Mouse (Mus musculus) kidney, adult 18-20 months (tissue): ENCODE results near the gene Swap70.

Experiments used
- DNase-seq: peaks from one replicate; pipeline ENCODE4 v3.0.0; 2021

Swap70 gene

DNA sequence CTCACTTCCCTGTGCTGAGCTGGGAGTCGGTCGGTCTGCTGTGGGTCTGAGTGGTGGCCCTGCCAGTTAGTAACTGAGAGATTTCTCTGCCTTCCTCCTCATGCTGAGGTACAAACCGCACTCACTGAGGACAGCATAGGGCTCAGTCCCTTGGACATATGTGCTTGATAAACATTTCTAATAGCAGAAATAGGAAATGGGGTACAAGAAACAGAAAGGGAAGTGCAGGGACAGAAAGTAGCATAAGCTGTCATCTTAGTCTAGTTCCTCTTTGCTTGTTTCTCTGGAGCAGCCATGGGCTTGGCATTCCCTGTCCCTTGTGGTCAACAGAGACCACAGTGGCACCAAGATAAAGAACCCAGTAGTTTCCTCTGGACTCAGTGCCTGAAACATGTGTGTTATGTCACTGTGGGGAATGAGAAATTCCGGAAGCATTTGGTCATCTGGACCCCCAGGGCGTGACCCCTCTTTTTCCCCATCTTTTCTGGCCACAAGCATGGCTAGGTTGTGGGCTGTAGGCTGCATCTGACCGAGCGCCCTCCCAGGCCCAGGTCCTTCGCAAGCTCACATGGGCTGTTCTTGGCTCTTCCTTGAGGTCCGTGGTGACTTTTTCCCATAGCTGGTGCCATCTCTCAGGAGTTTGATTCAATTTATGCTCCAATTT, 92.0 kb downstream of the Swap70 start:
- no peak for DNase-seq

DNA sequence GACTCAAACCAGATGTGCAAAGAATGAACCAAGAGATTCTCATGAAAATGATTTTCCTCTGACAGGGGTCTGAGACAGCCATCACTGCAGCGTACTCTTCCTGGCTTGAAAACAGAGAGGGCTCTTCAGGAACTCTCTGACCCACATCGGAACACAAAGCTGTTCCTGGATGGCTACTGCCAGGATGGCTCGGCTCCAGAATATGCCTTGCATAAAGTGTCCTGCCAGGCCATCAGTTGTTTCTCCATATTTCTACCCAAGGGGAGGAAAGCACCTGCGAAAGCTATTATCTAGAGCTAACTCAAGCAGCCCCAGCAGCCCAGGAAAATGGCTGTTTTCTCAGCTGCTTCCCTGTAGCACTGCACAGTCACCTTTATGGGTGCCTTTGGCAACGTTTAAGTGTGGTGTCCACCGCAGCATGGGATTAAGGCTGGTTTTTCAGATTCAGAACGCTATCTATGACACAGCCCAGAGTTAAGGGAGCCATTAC, 92.9 kb downstream of the Swap70 start:
- DNase-seq = no peak

DNA sequence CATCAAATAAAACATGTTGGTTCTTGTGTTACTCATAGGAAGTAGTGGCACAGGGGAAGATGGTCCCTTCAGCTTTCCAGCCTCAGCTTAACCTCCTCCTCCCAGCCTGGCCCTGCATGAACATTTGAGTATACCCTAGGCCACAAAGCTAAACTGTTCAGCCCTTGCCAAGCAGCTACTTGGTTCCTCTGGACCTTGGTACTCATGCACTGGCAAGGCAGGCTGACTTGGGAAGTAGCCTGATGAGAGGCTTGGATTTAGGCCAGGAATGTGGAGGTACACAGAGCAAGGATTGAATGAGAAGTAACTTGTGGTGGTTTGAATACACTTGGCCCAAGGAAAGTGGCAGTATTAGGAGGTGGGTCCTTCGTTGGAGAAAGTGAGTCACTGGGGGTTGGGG, 93.8 kb downstream of the Swap70 start:
- no peak for DNase-seq

DNA sequence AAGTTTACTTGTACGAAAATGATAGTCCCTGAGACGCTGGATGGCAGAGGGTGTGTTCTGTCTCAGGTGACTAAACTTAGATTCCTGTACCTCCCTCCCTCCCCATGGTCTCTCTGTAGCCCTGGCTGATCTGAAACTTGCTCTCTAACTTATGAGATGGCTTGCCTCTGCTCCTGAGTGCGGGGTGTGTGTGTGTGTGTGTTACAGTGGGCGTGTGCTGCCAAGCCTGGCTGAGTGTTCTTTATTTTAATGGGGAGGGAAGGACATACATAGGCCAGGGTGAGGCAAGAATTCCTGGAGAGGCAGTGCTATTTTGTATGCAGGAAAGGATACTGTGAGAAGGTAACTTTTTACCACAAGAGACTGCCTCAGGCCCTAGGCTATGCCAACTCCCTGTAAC, 95.9 kb downstream of the Swap70 start:
- DNase-seq = no peak

DNA sequence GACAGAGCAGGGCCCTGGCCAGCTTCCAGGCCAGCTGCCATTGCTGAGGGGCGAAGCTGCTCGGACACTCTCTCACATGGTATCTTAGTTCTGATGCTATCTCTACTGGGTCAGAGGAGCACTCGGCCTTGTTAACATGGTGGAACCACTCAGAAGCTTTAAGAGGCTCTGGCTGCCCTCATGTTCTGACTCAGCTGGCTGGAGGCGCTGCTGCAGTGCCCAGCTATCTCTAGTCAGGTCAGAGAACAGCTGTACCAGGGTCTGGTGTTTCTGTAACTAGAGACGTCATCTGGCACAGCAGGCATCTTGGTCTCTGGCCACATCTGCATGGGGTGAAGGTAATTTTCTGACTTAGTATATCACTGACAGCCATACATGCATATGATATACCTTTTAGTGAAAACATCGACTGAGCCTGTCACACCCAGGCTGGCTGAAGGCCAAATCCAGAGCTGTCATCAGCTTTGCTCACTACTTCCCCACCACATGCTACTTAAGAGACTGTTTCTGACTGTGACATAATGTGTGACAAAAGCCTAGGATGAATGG, 97.5 kb downstream of the Swap70 start:
- no peak for DNase-seq

DNA sequence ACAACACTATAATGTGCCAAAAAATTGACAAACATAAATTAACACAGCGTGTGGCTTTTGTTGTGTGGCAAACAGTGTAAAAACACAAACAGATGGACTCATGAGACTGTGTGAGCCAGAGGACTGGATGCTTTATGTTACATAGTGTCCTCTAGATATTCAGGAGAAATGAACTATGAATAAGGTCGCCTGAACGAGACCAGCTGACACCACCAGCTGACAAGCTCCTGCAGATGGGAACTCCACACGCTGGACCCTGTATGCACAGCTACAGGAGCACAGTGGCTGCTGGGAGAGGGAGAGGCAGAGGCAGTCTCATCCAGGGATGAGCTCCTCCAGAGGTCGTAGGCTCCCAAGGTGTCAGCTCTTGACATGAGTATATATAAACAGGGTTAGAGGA, 99.6 kb downstream of the Swap70 start:
- no peak for DNase-seq

DNA sequence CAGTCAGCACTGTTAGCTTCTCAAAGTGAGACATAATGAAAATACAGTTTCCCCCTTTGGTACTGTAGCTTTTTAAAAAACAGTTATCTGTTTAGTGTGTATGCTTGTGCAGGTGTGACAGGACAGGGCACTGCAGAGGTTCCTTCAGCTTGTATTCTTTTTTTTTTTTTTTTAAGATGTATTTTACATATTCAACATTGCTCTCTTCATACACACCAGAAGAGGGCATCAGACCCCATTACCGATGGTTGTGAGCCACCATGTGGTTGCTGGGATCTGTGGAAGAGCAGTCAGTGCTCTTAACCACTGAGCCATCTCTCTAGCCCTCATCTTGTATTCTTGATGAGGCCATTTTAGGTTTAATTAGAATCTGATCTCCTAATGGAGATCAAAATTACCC, 103.3 kb downstream of the Swap70 start:
- no peak for DNase-seq

DNA sequence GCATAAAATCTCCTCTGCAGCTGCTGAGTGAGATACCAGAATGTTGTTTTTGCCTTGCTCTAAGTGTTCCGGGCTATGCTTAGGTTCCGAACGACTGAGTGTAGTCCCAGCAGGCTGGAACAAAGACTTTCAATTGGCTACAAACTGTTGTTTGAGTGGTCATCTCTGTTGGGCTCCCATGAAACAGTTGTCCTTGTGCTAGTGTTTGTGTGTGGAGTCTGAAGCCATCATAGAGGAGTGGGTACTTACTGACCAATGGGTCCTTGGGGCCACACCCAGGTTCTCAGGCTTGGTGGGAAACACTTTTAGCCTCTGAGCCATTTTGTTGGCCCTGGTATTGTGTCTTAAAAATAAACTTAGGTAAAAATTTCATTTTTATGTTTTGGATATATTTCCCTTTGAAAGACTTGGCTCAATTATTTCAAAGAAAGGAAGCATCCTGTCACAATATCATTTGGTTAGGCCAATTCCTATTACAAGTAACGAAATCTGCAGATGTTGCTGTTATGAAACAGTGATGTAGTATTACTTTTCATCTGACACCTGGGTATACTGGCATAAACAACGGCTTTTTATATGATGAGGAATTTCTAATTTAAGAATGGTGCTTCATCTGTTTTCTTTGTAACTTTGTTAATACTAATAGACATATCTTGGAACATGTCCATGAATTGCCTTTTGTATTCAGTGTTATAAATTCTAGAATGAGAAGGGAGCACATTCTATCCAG, 104.0 kb downstream of the Swap70 start:
- no peak for DNase-seq
